Mouse (Mus musculus): ENCODE results near the gene Mob3c. TPM values are rescaled to one million over a fixed set of nuclear protein-coding genes. Genes with fewer than 3 reads are reported as not detected.

Gene Mob3c
- polyA plus RNA-seq, 2 experiments from 2014 or later, result 13.5 to 15.8 TPM

GRCm38 (mm10) chr4:115835576-115835975, 7.7 kb downstream of the Mob3c start:
- no peak for ATAC-seq

- ATAC-seq, result no peak
These were observed 10.3 kb downstream of the Mob3c start for GRCm38 (mm10) chr4:115838196-115838595.

- ATAC-seq, result peak; percentile 99
These were observed 11.1 kb downstream of the Mob3c start, which contains the start of gene Mknk1 for GRCm38 (mm10) chr4:115838696-115839641. Gene Mknk1 (plus strand): TSS chr4:115839198.

GRCm38 (mm10) chr4:115839956-115840355, 12.1 kb downstream of the Mob3c start:
- ATAC-seq, result no peak

- ATAC-seq, result no peak
These were observed 12.9 kb downstream of the Mob3c start for GRCm38 (mm10) chr4:115840842-115841241.

GRCm38 (mm10) chr4:115846656-115847055, 18.8 kb downstream of the Mob3c start:
- no peak for ATAC-seq

- no peak for ATAC-seq
These were observed 19.5 kb downstream of the Mob3c start for GRCm38 (mm10) chr4:115847377-115847776.

- no peak for ATAC-seq
These were observed 20.2 kb downstream of the Mob3c start for GRCm38 (mm10) chr4:115848083-115848482.

- ATAC-seq, result no peak
These were observed 21.2 kb downstream of the Mob3c start for GRCm38 (mm10) chr4:115848990-115849677.

GRCm38 (mm10) chr4:115850111-115850510, 22.2 kb downstream of the Mob3c start:
- no peak for ATAC-seq

GRCm38 (mm10) chr4:115850631-115851030, 22.7 kb downstream of the Mob3c start:
- ATAC-seq, result no peak

GRCm38 (mm10) chr4:115851569-115851968, 23.7 kb downstream of the Mob3c start:
- no peak for ATAC-seq

GRCm38 (mm10) chr4:115855100-115855499, 27.2 kb downstream of the Mob3c start:
- no peak for ATAC-seq

- ATAC-seq, result no peak
These were observed 27.7 kb downstream of the Mob3c start for GRCm38 (mm10) chr4:115855609-115856008.

- ATAC-seq, result no peak
These were observed 28.4 kb downstream of the Mob3c start for GRCm38 (mm10) chr4:115856282-115856681.

GRCm38 (mm10) chr4:115857293-115857883, 29.5 kb downstream of the Mob3c start:
- ATAC-seq, result no peak

GRCm38 (mm10) chr4:115863352-115863751, 35.5 kb downstream of the Mob3c start:
- no peak for ATAC-seq

- no peak for ATAC-seq
These were observed 36.0 kb downstream of the Mob3c start for GRCm38 (mm10) chr4:115863880-115864279.

GRCm38 (mm10) chr4:115869512-115870210, 41.8 kb downstream of the Mob3c start:
- no peak for ATAC-seq

- no peak for ATAC-seq
These were observed 45.3 kb downstream of the Mob3c start for GRCm38 (mm10) chr4:115873231-115873630.

- no peak for ATAC-seq
These were observed 50.4 kb downstream of the Mob3c start for GRCm38 (mm10) chr4:115878216-115878678.

GRCm38 (mm10) chr4:115878828-115879227, 50.9 kb downstream of the Mob3c start:
- no peak for ATAC-seq

Data from CD4-positive, CD25-positive, alpha-beta regulatory T cell, adult 4 months (primary cell).